Mouse (Mus musculus): Measurements from ENCODE around the gene Tnpo3.

The Tnpo3 gene

GRCm38 (mm10) chr6:29528165-29528505 lies 81.6 kb downstream of the Tnpo3 start:
- DNase-seq (ENCODE audit: low read depth, low spot score), result no peak

GRCm38 (mm10) chr6:29527361-29528164 lies 82.1 kb downstream of the Tnpo3 start:
- DNase-seq (ENCODE audit: low read depth, low spot score), result no peak

- DNase-seq (ENCODE audit: low read depth, low spot score), result no peak
These were observed 83.1 kb downstream of the Tnpo3 start, which contains the start of gene Irf5 for GRCm38 (mm10) chr6:29526281-29527251. Irf5 (plus strand) TSS chr6:29526625.

GRCm38 (mm10) chr6:29525256-29525655 lies 84.4 kb downstream of the Tnpo3 start:
- DNase-seq (ENCODE audit: low read depth, low spot score), result no peak

- no peak for DNase-seq (ENCODE audit: low read depth, low spot score)
These were observed 85.6 kb downstream of the Tnpo3 start for GRCm38 (mm10) chr6:29524034-29524489.

GRCm38 (mm10) chr6:29523301-29524033 lies 86.2 kb downstream of the Tnpo3 start:
- DNase-seq (ENCODE audit: low read depth, low spot score), result no peak

GRCm38 (mm10) chr6:29522626-29523300 lies 86.9 kb downstream of the Tnpo3 start:
- no peak for DNase-seq (ENCODE audit: low read depth, low spot score)

- no peak for DNase-seq (ENCODE audit: low read depth, low spot score)
These were observed 92.5 kb downstream of the Tnpo3 start for GRCm38 (mm10) chr6:29517139-29517538.

GRCm38 (mm10) chr6:29513284-29513683 lies 96.4 kb downstream of the Tnpo3 start:
- no peak for DNase-seq (ENCODE audit: low read depth, low spot score)

- no peak for DNase-seq (ENCODE audit: low read depth, low spot score)
These were observed 100.6 kb downstream of the Tnpo3 start for GRCm38 (mm10) chr6:29509086-29509485.

GRCm38 (mm10) chr6:29507447-29508309 lies 102.0 kb downstream of the Tnpo3 start, which contains the start of gene Kcp:
Kcp (minus strand) TSS chr6:29507952.
- DNase-seq (ENCODE audit: low read depth, low spot score), result no peak

- no peak for DNase-seq (ENCODE audit: low read depth, low spot score)
These were observed 102.9 kb downstream of the Tnpo3 start for GRCm38 (mm10) chr6:29506834-29507233.

- no peak for DNase-seq (ENCODE audit: low read depth, low spot score)
These were observed 104.2 kb downstream of the Tnpo3 start for GRCm38 (mm10) chr6:29505493-29505892.

- DNase-seq (ENCODE audit: low read depth, low spot score), result no peak
These were observed 108.1 kb downstream of the Tnpo3 start for GRCm38 (mm10) chr6:29501599-29501998.

GRCm38 (mm10) chr6:29500810-29501209 lies 108.9 kb downstream of the Tnpo3 start:
- DNase-seq (ENCODE audit: low read depth, low spot score), result no peak

GRCm38 (mm10) chr6:29500177-29500576 lies 109.5 kb downstream of the Tnpo3 start:
- DNase-seq (ENCODE audit: low read depth, low spot score), result no peak

- no peak for DNase-seq (ENCODE audit: low read depth, low spot score)
These were observed 111.9 kb downstream of the Tnpo3 start for GRCm38 (mm10) chr6:29497791-29498190.

GRCm38 (mm10) chr6:29496270-29496669 lies 113.4 kb downstream of the Tnpo3 start:
- no peak for DNase-seq (ENCODE audit: low read depth, low spot score)

GRCm38 (mm10) chr6:29494101-29494500 lies 115.6 kb downstream of the Tnpo3 start:
- DNase-seq (ENCODE audit: low read depth, low spot score), result no peak
